ENCODE assay signal across 11 mouse cellular contexts in genomic region chr1:155790111-155790974, GRCm38 (mm10). TPM values are rescaled to one million over a fixed set of nuclear protein-coding genes. Genes with fewer than 3 reads are reported as not detected.
DNase-seq lines count a peak whose midpoint lies in the region; ATAC-seq and TF ChIP-seq lines count a peak whose summit lies in the region.
"Had no signal": no experiment of that assay in that cellular context is flagged by ENCODE, and none has a peak within 500 bp of the region (broad histone marks: within the 10 kb centered on the region; RNA-seq: fewer than 3 reads in every experiment).

No protein-coding gene starts in this region.

- TF ChIP-seq EP300 in lung, postnatal 0 days (IDR thresholded peaks at IDR 0.05) = no peak

- H3K27me3 ChIP-seq in forebrain, embryonic 11.5 days (ENCODE audit: control insufficient read depth, insufficient read depth, low read length) = no peaks in the 10 kb centered on the region
- peaks cover 7% of the 10 kb centered on the region; the same call in 1 of the 2 replicates for H3K27me3 ChIP-seq in midbrain, embryonic 10.5 days (ENCODE audit: low read depth, poor library complexity, severe bottlenecking)
- H3K27me3 ChIP-seq in liver, embryonic 11.5 days (replicated peaks; ENCODE audit: control insufficient read depth, insufficient read depth, low read length) = no peaks in the 10 kb centered on the region
- no peaks in the 10 kb centered on the region for H3K27me3 ChIP-seq in lung, postnatal 0 days (replicated peaks; ENCODE audit: insufficient read depth, low read length)

- no peaks in the 10 kb centered on the region for H3K9me3 ChIP-seq in forebrain, embryonic 11.5 days (ENCODE audit: control insufficient read depth, low read length)
- H3K9me3 ChIP-seq in midbrain, embryonic 10.5 days (replicated peaks) = peaks cover 5% of the 10 kb centered on the region; the same call in 1 of the 2 replicates
- H3K9me3 ChIP-seq in liver, embryonic 11.5 days (ENCODE audit: control insufficient read depth, low read length) = no peaks in the 10 kb centered on the region
- no peaks in the 10 kb centered on the region for H3K9me3 ChIP-seq in lung, postnatal 0 days (ENCODE audit: low read length)

- whole genome bisulfite sequencing in forebrain, embryonic 11.5 days = 54% methylated on average over 16 of the region's 16 CpGs
- WGBS in midbrain, embryonic 10.5 days = 75% methylated on average over 16 of the region's 16 CpGs
- WGBS in liver, embryonic 11.5 days = 76% methylated on average over 16 of the region's 16 CpGs
- 77% methylated on average over 16 of the region's 16 CpGs for WGBS in lung, postnatal 0 days

- H3K27ac ChIP-seq in forebrain, embryonic 11.5 days (ENCODE audit: low read depth, low read length) = peak overlapping the region; percentile 37; the same call in 1 of the 2 replicates
- H3K27ac ChIP-seq in midbrain, embryonic 10.5 days (replicated peaks) = peak overlapping the region; percentile 75
- H3K27ac ChIP-seq in liver, embryonic 11.5 days (ENCODE audit: low read depth, low read length) = no peak overlapping the region
- no peak overlapping the region for H3K27ac ChIP-seq in lung, postnatal 0 days (ENCODE audit: low read length)

- H3K4me2 ChIP-seq in forebrain, embryonic 11.5 days (ENCODE audit: low read depth, low read length, severe bottlenecking) = no peak overlapping the region
- no peak overlapping the region for H3K4me2 ChIP-seq in liver, embryonic 11.5 days
- H3K4me2 ChIP-seq in lung, postnatal 0 days (replicated peaks; ENCODE audit: low read depth, low read length) = no peak overlapping the region
- H3K4me2 ChIP-seq: lung, embryonic 14.5 days had no signal

- H3K4me3 ChIP-seq in forebrain, embryonic 11.5 days (ENCODE audit: low read depth, low read length) = no peak overlapping the region
- no peak overlapping the region for H3K4me3 ChIP-seq in midbrain, embryonic 10.5 days
- no peak overlapping the region for H3K4me3 ChIP-seq in liver, embryonic 11.5 days (ENCODE audit: low read depth, low read length)
- H3K4me3 ChIP-seq in lung, postnatal 0 days (ENCODE audit: low read depth, low read length) = no peak overlapping the region

- peak; percentile 48 for DNase-seq in embryo, embryonic 10.5 days (ENCODE audit: low spot score)
- no peak for DNase-seq in embryo, embryonic 10 days (ENCODE audit: low spot score)
- peak; percentile 52 for DNase-seq in cerebellum, adult 11 months
- DNase-seq in forebrain, embryonic 11.5 days (ENCODE audit: low spot score) = no peak
- no peak for DNase-seq in midbrain, embryonic 10.5 days (ENCODE audit: low spot score)
- DNase-seq in liver, embryonic 11.5 days (ENCODE audit: low spot score) = no peak
- DNase-seq in lung, postnatal 0 days (ENCODE audit: low spot score) = no peak
- DNase-seq: heart, postnatal 4 days; lung, embryonic 14.5 days had no signal

- no peak for TF ChIP-seq CTCF in lung, postnatal 0 days (IDR thresholded peaks at IDR 0.05)

- peak; percentile 55 for ATAC-seq in forebrain, embryonic 11.5 days (replicated peaks; ENCODE audit: low FRiP score)
- ATAC-seq in granulocyte monocyte progenitor cell, adult 5-6 weeks (replicated peaks; ENCODE audit: poor library complexity, severe bottlenecking) = no peak
- no peak for ATAC-seq in liver, embryonic 11.5 days (replicated peaks; ENCODE audit: low FRiP score)
- no peak for ATAC-seq in lung, postnatal 0 days

- H3K36me3 ChIP-seq in forebrain, embryonic 11.5 days (ENCODE audit: control insufficient read depth, insufficient read depth, low read length) = no peaks in the 10 kb centered on the region; the same call in 1 of the 2 replicates
- peaks cover 57% of the 10 kb centered on the region for H3K36me3 ChIP-seq in midbrain, embryonic 10.5 days
- H3K36me3 ChIP-seq in liver, embryonic 11.5 days (ENCODE audit: control insufficient read depth, insufficient read depth, low read length) = peaks cover 18% of the 10 kb centered on the region
- H3K36me3 ChIP-seq in lung, postnatal 0 days (ENCODE audit: insufficient read depth, low read length) = peaks cover 39% of the 10 kb centered on the region

- no peak overlapping the region for H3K9ac ChIP-seq in forebrain, embryonic 11.5 days (ENCODE audit: low read length)
- H3K9ac ChIP-seq in liver, embryonic 11.5 days (ENCODE audit: low read depth, low read length) = no peak overlapping the region
- no peak overlapping the region for H3K9ac ChIP-seq in lung, postnatal 0 days (replicated peaks; ENCODE audit: low read depth)
- H3K9ac ChIP-seq: lung, embryonic 14.5 days had no signal

- H3K4me1 ChIP-seq in forebrain, embryonic 11.5 days (replicated peaks; ENCODE audit: control insufficient read depth, insufficient read depth, low read length) = 0 out of 2 replicates have a peak, but pooled peaks cover 2% of the 10 kb centered on the region
- peaks cover 10% of the 10 kb centered on the region for H3K4me1 ChIP-seq in midbrain, embryonic 10.5 days
- H3K4me1 ChIP-seq in liver, embryonic 11.5 days (replicated peaks; ENCODE audit: control insufficient read depth, insufficient read depth, low read length) = no peaks in the 10 kb centered on the region
- no peaks in the 10 kb centered on the region for H3K4me1 ChIP-seq in lung, postnatal 0 days (ENCODE audit: insufficient read depth, low read depth, low read length)

RNA-seq across cellular contexts. Expression of gene Qsox1, which starts 22.3 kb away (rescaled TPM):
- 8.4 and 8.8 TPM in 2 replicates for polyA plus RNA-seq in forebrain, embryonic 11.5 days (2014; fragmentation: Nextera tagmentation; extraction: Ambion mirVana)
- polyA plus RNA-seq in midbrain, embryonic 10.5 days (2016; fragmentation: Nextera tagmentation; extraction: Ambion mirVana) = 18.0 and 24.2 TPM in 2 replicates
- 15.0 and 20.9 TPM in 2 replicates for total RNA-seq in granulocyte monocyte progenitor cell, adult 5-6 weeks (2014; fragmentation: Nextera tagmentation)
- 22.4 and 23.3 TPM in 2 replicates for total RNA-seq in granulocyte monocyte progenitor cell, adult 5-6 weeks (2017)
- polyA plus RNA-seq in liver, embryonic 11.5 days (2014; fragmentation: Nextera tagmentation; extraction: Ambion mirVana) = 22.4 and 26.3 TPM in 2 replicates
- polyA plus RNA-seq in lung, postnatal 0 days (2015; fragmentation: Nextera tagmentation; extraction: Ambion mirVana) = 58.1 and 62.9 TPM in 2 replicates

RNA-seq across cellular contexts. Expression of gene Lhx4, which starts 38.9 kb away (rescaled TPM):
- 0.07 and 0.08 TPM in 2 replicates for polyA plus RNA-seq in forebrain, embryonic 11.5 days (2014; fragmentation: Nextera tagmentation; extraction: Ambion mirVana)
- polyA plus RNA-seq in midbrain, embryonic 10.5 days (2016; fragmentation: Nextera tagmentation; extraction: Ambion mirVana) = 2.2 and 4.6 TPM in 2 replicates
- not detected in 2 replicates for total RNA-seq in granulocyte monocyte progenitor cell, adult 5-6 weeks (2014; fragmentation: Nextera tagmentation)
- not detected in 2 replicates for total RNA-seq in granulocyte monocyte progenitor cell, adult 5-6 weeks (2017)
- polyA plus RNA-seq in liver, embryonic 11.5 days (2014; fragmentation: Nextera tagmentation; extraction: Ambion mirVana) = not detected in 2 replicates
- not detected in 2 replicates for polyA plus RNA-seq in lung, postnatal 0 days (2015; fragmentation: Nextera tagmentation; extraction: Ambion mirVana)
- total RNA-seq: heart, postnatal 4 days; layer of hippocampus, postnatal 36 days had no signal

Comparison
In these comparisons a context has a peak if more than half of its experiments do, and no peak if none do; other contexts are left out.
1. DNase-seq: peak in embryo, embryonic 10.5 days (single experiment) and cerebellum, adult 11 months (single experiment); none in embryo, embryonic 10 days (single experiment), forebrain, embryonic 11.5 days (single experiment), midbrain, embryonic 10.5 days (single experiment), liver, embryonic 11.5 days (single experiment) and lung, postnatal 0 days (single experiment).
2. H3K27ac ChIP-seq: peak in forebrain, embryonic 11.5 days (single experiment) and midbrain, embryonic 10.5 days (single experiment); none in liver, embryonic 11.5 days (single experiment) and lung, postnatal 0 days (single experiment).